Mouse (Mus musculus) G1E (cell line): ENCODE results near the gene Rora. TPM values are rescaled to one million over a fixed set of nuclear protein-coding genes. Genes with fewer than 3 reads are reported as not detected.

Experiments used
- ATAC-seq: 2 replicates; pipeline ENCODE4 v1.8.0; 2016; ENCODE audit warnings: mild to moderate bottlenecking; ENCODE audit not compliant: insufficient number of reproducible peaks, poor library complexity, low FRiP score, severe bottlenecking; ENCODE audit errors: extremely low read depth
- DNase-seq: peaks from one replicate; pipeline ENCODE4 v3.0.0; 2012; ENCODE audit warnings: low spot score
- H3K27me3 ChIP-seq: 2 replicates; pipeline ENCODE4 v1.6.1; 2012; ENCODE audit warnings: mild to moderate bottlenecking, low read length, inconsistent platforms; ENCODE audit not compliant: insufficient read depth
- H3K36me3 ChIP-seq: replicated peaks from 2 replicates; pipeline ENCODE3; 2012; ENCODE audit warnings: mild to moderate bottlenecking, inconsistent platforms
- H3K4me1 ChIP-seq: 2 replicates; pipeline ENCODE4 v1.6.1; 2012; ENCODE audit warnings: low read depth, low read length, inconsistent platforms, mixed read lengths; ENCODE audit not compliant: insufficient read depth
- H3K4me3 ChIP-seq: 2 replicates; pipeline ENCODE4 v1.5.1; 2012; ENCODE audit warnings: low read depth, mild to moderate bottlenecking, inconsistent platforms, low read length, moderate library complexity, mixed read lengths
- H3K9me3 ChIP-seq: replicated peaks from 2 replicates; pipeline ENCODE4 v1.6.1; 2012; ENCODE audit warnings: inconsistent platforms
- CTCF ChIP-seq: IDR thresholded peaks from 2 replicates; pipeline ENCODE4 v1.5.1; 2012; ENCODE audit warnings: low read depth, low read length, inconsistent platforms, mixed read lengths
- GATA1 ChIP-seq: IDR thresholded peaks from 2 replicates; pipeline ENCODE4 v1.6.1; 2012; ENCODE audit warnings: borderline replicate concordance, low read length, inconsistent platforms, mixed read lengths
- GATA2 ChIP-seq: IDR thresholded peaks from 2 replicates; pipeline ENCODE4 v1.6.1; 2012; ENCODE audit warnings: low read depth, low read length, inconsistent platforms, borderline replicate concordance
- POLR2AphosphoS5 ChIP-seq: IDR thresholded peaks from 2 replicates; pipeline ENCODE4 v1.6.1; 2012; ENCODE audit warnings: low read depth, low read length, inconsistent platforms; ENCODE audit not compliant: insufficient replicate concordance
- TAL1 ChIP-seq: conservative IDR thresholded peaks from 2 replicates; pipeline ENCODE4 v1.6.1; 2012; ENCODE audit warnings: low read depth, low read length, inconsistent platforms, mixed read lengths
- polyA plus RNA-seq: library from polyadenylated mRNA; stranded (reverse); fragments of >175 nt; gene quantifications from 2 replicates; pipeline ENCODE4 v1.2.3, GENCODE M21; 2012
- total RNA-seq, 2 experiments: library from RNA; stranded (forward) in 1 of 2; stranded (reverse) in 1 of 2; fragments of 200-1000 nt in 1 of 2; fragments of >200 nt in 1 of 2; fragmentation: Nextera tagmentation in 1 of 2; gene quantifications; 2 replicates each; pipeline ENCODE4 v1.2.3; 2014 to 2017

The Rora gene
- total and polyA plus RNA-seq, 3 experiments = 0.11 TPM; not detected in 2

GRCm38 (mm10) chr9:68656076-68656795 is 2.6 kb downstream of the Rora start:
- no peak for ATAC-seq
- H3K4me1 ChIP-seq = no peaks in the 10 kb centered on the region
- TF ChIP-seq TAL1 (no peak), GATA1 (no peak), CTCF (no peak), GATA2 (no peak), POLR2AphosphoS5 (no peak)
- H3K9me3 ChIP-seq = peaks cover 33% of the 10 kb centered on the region
- H3K27me3 ChIP-seq = no peaks in the 10 kb centered on the region
- DNase-seq = no peak
- no peak overlapping the region for H3K4me3 ChIP-seq
- no peaks in the 10 kb centered on the region for H3K36me3 ChIP-seq

DNA sequence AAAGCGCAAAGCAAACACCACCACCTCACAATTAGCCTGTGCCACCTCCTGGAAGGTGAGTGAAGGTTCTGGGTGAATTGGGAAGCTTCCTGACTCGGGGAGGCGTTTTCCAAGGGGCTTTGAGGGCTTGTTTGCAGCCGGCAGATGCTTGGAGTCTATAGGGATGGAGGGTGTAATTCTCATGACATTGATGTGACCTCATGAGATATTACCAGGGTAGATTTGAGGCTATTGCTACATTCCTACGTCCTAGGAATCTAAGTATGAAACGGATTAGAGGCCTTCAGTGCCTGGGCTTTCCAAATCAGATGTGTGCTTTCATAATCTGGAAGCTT is 3.2 kb downstream of the Rora start:
- H3K27me3 ChIP-seq = no peaks in the 10 kb centered on the region
- H3K9me3 ChIP-seq = peaks cover 37% of the 10 kb centered on the region
- H3K4me3 ChIP-seq = no peak overlapping the region
- no peak for TF ChIP-seq CTCF
- no peak for TF ChIP-seq TAL1
- no peak for TF ChIP-seq GATA1
- no peak for TF ChIP-seq GATA2
- no peak for TF ChIP-seq POLR2AphosphoS5
- no peaks in the 10 kb centered on the region for H3K36me3 ChIP-seq
- no peak for ATAC-seq
- DNase-seq = no peak
- H3K4me1 ChIP-seq = no peaks in the 10 kb centered on the region

- Histone ChIP-seq H3K27me3 (no peaks in the 10 kb centered on the region), H3K4me1 (no peaks in the 10 kb centered on the region), H3K4me3 (no peak overlapping the region), H3K9me3 (peaks cover 62% of the 10 kb centered on the region), H3K36me3 (no peaks in the 10 kb centered on the region)
- no peak for ATAC-seq
- no peak for DNase-seq
- TF ChIP-seq POLR2AphosphoS5 (no peak), GATA2 (no peak), CTCF (no peak), TAL1 (no peak), GATA1 (no peak)
Measured at GRCm38 (mm10) chr9:68670731-68671130, 17.1 kb downstream of the Rora start.

GRCm38 (mm10) chr9:68672459-68672858 is 18.9 kb downstream of the Rora start:
- no peak overlapping the region for H3K4me3 ChIP-seq
- no peaks in the 10 kb centered on the region for H3K4me1 ChIP-seq
- ATAC-seq (no peak), DNase-seq (no peak)
- H3K27me3 ChIP-seq = no peaks in the 10 kb centered on the region
- TF ChIP-seq POLR2AphosphoS5 = no peak
- no peaks in the 10 kb centered on the region for H3K36me3 ChIP-seq
- peaks cover 67% of the 10 kb centered on the region for H3K9me3 ChIP-seq

DNA sequence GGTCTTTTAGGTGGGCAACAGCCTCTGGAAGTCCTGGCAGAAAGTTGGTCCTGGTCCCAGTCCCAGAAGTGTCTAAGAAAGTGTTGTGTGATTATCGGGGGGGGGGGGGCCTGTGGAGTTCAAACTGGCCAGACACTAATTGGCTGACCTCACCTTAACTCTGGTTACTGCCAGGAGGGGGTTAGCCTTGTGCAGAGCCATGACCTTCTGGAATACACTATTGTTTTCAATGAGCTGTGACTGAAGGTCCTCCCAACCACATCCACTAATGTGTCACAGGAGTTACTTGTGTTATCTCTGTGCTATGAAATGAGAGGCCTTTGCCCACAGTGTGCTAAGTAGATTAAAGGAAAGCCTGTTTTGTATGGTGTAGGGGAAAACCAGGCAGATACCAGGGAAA is 19.6 kb downstream of the Rora start:
- no peak overlapping the region for H3K4me3 ChIP-seq
- peaks cover 67% of the 10 kb centered on the region for H3K9me3 ChIP-seq
- DNase-seq = no peak
- no peaks in the 10 kb centered on the region for H3K27me3 ChIP-seq
- ATAC-seq = no peak
- TF ChIP-seq CTCF (no peak), GATA2 (no peak), GATA1 (no peak), POLR2AphosphoS5 (no peak), TAL1 (no peak)
- H3K36me3 ChIP-seq = no peaks in the 10 kb centered on the region
- H3K4me1 ChIP-seq = no peaks in the 10 kb centered on the region

DNA sequence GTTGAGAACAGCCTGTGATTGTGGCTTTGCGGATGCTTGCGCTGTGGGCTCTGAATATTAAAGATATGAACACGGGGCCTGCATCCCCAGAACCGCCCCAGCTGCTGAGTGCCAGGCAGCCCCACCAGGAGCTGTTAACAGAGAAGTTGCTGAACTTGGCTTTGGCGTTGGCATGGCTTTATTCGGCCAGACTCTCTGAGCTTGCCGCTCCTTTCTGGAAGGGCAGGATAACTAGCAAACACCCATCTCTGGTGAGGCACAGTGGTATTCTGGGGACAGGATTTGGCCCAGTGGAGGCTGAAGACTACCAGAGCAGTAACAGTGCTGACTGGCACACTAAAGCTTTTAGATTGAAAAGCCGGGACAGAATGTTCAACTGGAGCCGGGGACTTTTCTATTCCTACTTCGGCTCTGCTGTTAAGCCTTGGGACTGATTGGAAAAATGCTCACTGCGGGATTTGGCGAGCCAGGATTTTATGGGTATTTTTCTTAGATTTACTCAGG is 26.3 kb downstream of the Rora start:
- H3K4me3 ChIP-seq = no peak overlapping the region
- H3K27me3 ChIP-seq = no peaks in the 10 kb centered on the region
- DNase-seq (no peak), ATAC-seq (no peak)
- peaks cover 64% of the 10 kb centered on the region for H3K9me3 ChIP-seq
- no peak for TF ChIP-seq GATA2
- no peak for TF ChIP-seq GATA1
- no peak for TF ChIP-seq CTCF
- TF ChIP-seq POLR2AphosphoS5 = no peak
- TF ChIP-seq TAL1 = no peak
- H3K36me3 ChIP-seq = no peaks in the 10 kb centered on the region
- no peaks in the 10 kb centered on the region for H3K4me1 ChIP-seq

- Histone ChIP-seq H3K27me3 (no peaks in the 10 kb centered on the region), H3K4me3 (no peak overlapping the region), H3K4me1 (no peaks in the 10 kb centered on the region), H3K9me3 (peaks cover 57% of the 10 kb centered on the region), H3K36me3 (no peaks in the 10 kb centered on the region)
- ATAC-seq = no peak
- no peak for TF ChIP-seq GATA1
- no peak for TF ChIP-seq CTCF
- no peak for TF ChIP-seq TAL1
- TF ChIP-seq GATA2 = no peak
- DNase-seq = no peak
Measured at GRCm38 (mm10) chr9:68683938-68684337, 30.4 kb downstream of the Rora start.
